Mouse (Mus musculus): Measurements from ENCODE around the gene Jaml. TPM values are rescaled to one million over a fixed set of nuclear protein-coding genes. Genes with fewer than 3 reads are reported as not detected.

Gene Jaml
- polyA plus RNA-seq, 1 experiment = 0.32 TPM

GRCm38 (mm10) chr9:45119954-45120530 lies 41.1 kb downstream of the Jaml start:
- no peak for DNase-seq (ENCODE audit: extremely low spot score in 1 of 2, low spot score in 1 of 2)

- no peak for DNase-seq (ENCODE audit: extremely low spot score in 1 of 2, low spot score in 1 of 2)
These were observed 41.6 kb downstream of the Jaml start for GRCm38 (mm10) chr9:45120567-45120966.

- peak in 1 of 2 experiments; percentile 42 for DNase-seq (ENCODE audit: extremely low spot score in 1 of 2, low spot score in 1 of 2)
These were observed 42.0 kb downstream of the Jaml start for GRCm38 (mm10) chr9:45121001-45121400.

GRCm38 (mm10) chr9:45121769-45122168 lies 42.8 kb downstream of the Jaml start:
- peak; percentile 54 to 85 for DNase-seq (ENCODE audit: extremely low spot score in 1 of 2, low spot score in 1 of 2)

GRCm38 (mm10) chr9:45122209-45122761 lies 43.3 kb downstream of the Jaml start:
- peak; percentile 88 to 92 for DNase-seq (ENCODE audit: extremely low spot score in 1 of 2, low spot score in 1 of 2)

- no peak for DNase-seq (ENCODE audit: extremely low spot score in 1 of 2, low spot score in 1 of 2)
These were observed 46.2 kb downstream of the Jaml start for GRCm38 (mm10) chr9:45125211-45125610.

GRCm38 (mm10) chr9:45126941-45127340 lies 48.0 kb downstream of the Jaml start:
- DNase-seq (ENCODE audit: extremely low spot score in 1 of 2, low spot score in 1 of 2) = no peak

- no peak for DNase-seq (ENCODE audit: extremely low spot score in 1 of 2, low spot score in 1 of 2)
These were observed 51.1 kb downstream of the Jaml start for GRCm38 (mm10) chr9:45130119-45130518.

GRCm38 (mm10) chr9:45133484-45134310 lies 54.7 kb downstream of the Jaml start:
- no peak for DNase-seq (ENCODE audit: extremely low spot score in 1 of 2, low spot score in 1 of 2)

GRCm38 (mm10) chr9:45136442-45137169 lies 57.6 kb downstream of the Jaml start:
- DNase-seq (ENCODE audit: extremely low spot score in 1 of 2, low spot score in 1 of 2) = no peak

GRCm38 (mm10) chr9:45138191-45139032 lies 59.4 kb downstream of the Jaml start, which contains the start of gene Scn4b:
Gene Scn4b (plus strand): TSS chr9:45138395.
- peak in 1 of 2 experiments; percentile 55 for DNase-seq (ENCODE audit: extremely low spot score in 1 of 2, low spot score in 1 of 2)

GRCm38 (mm10) chr9:45139082-45139481 lies 60.1 kb downstream of the Jaml start:
- DNase-seq (ENCODE audit: extremely low spot score in 1 of 2, low spot score in 1 of 2) = no peak

GRCm38 (mm10) chr9:45140945-45141344 lies 62.0 kb downstream of the Jaml start:
- DNase-seq (ENCODE audit: extremely low spot score in 1 of 2, low spot score in 1 of 2) = no peak

GRCm38 (mm10) chr9:45142686-45143085 lies 63.7 kb downstream of the Jaml start:
- DNase-seq (ENCODE audit: extremely low spot score in 1 of 2, low spot score in 1 of 2) = no peak

- peak in 1 of 2 experiments; percentile 60 for DNase-seq (ENCODE audit: extremely low spot score in 1 of 2, low spot score in 1 of 2)
These were observed 66.7 kb downstream of the Jaml start for GRCm38 (mm10) chr9:45145533-45146266.

- peak in 1 of 2 experiments; percentile 93 for DNase-seq (ENCODE audit: extremely low spot score in 1 of 2, low spot score in 1 of 2)
These were observed 67.2 kb downstream of the Jaml start for GRCm38 (mm10) chr9:45146267-45146597.

- DNase-seq (ENCODE audit: extremely low spot score in 1 of 2, low spot score in 1 of 2) = no peak
These were observed 72.0 kb downstream of the Jaml start for GRCm38 (mm10) chr9:45150933-45151332.

- DNase-seq (ENCODE audit: extremely low spot score in 1 of 2, low spot score in 1 of 2) = no peak
These were observed 74.4 kb downstream of the Jaml start for GRCm38 (mm10) chr9:45153361-45153760.
